Mouse (Mus musculus) CD4-positive naive resting alpha-beta T cell, adult 76 days (primary cell): Measurements from ENCODE around the gene Lmnb2. TPM values are rescaled to one million over a fixed set of nuclear protein-coding genes. Genes with fewer than 3 reads are reported as not detected.

Source experiments
- total RNA-seq: library from RNA; stranded (reverse); gene quantifications from one replicate; pipeline ENCODE4 v1.2.4, GENCODE M21; 2023

Gene Lmnb2
- 8.5 TPM for total RNA-seq

GRCm38 (mm10) chr10:80917779-80918434 is at the start of gene Lmnb2:
Lmnb2 (minus strand) TSS chr10:80918245.

GRCm38 (mm10) chr10:80929299-80930226 is 11.5 kb upstream of the Lmnb2 start, which contains the start of gene Gadd45b:
Gadd45b (plus strand) TSS chr10:80930073.

GRCm38 (mm10) chr10:80900318-80901247 is 17.5 kb downstream of the Lmnb2 start, which contains the start of gene Timm13:
Timm13 (minus strand) TSS chr10:80900969.

GRCm38 (mm10) chr10:80871581-80871980 is 46.5 kb downstream of the Lmnb2 start, which contains the start of gene Tmprss9:
Tmprss9 (plus strand) TSS chr10:80871848.

GRCm38 (mm10) chr10:80854913-80855748 is 62.9 kb downstream of the Lmnb2 start, which contains the start of the genes Lsm7 and Sppl2b:
Lsm7 (minus strand) TSS chr10:80855209.
Sppl2b (plus strand) TSS chr10:80855275.

Other genes with a start within 250 kb of the Lmnb2 start
- 302 TPM for gene Mknk2, start 240.1 kb downstream of the Lmnb2 start, total RNA-seq
- 110 TPM for gene Mob3a, start 216.3 kb downstream of the Lmnb2 start, total RNA-seq
- gene Izumo4, start 216.1 kb downstream of the Lmnb2 start, total RNA-seq: 51.3 TPM
- gene Ap3d1, start 176.0 kb downstream of the Lmnb2 start, total RNA-seq: 107 TPM
- gene Dot1l, start 163.0 kb downstream of the Lmnb2 start, total RNA-seq: 86.9 TPM
- gene Sf3a2, start 120.0 kb downstream of the Lmnb2 start, total RNA-seq: 74.8 TPM
- 90.5 TPM for gene Plekhj1, start 119.6 kb downstream of the Lmnb2 start, total RNA-seq
- gene Amh, start 113.0 kb downstream of the Lmnb2 start, total RNA-seq: 0.79 TPM
- not detected for gene Jsrp1, start 104.7 kb downstream of the Lmnb2 start, total RNA-seq
- gene Oaz1, start 91.6 kb downstream of the Lmnb2 start, total RNA-seq: 576 TPM
- gene Lingo3, start 74.2 kb downstream of the Lmnb2 start, total RNA-seq: not detected
- 43.9 TPM for gene Lsm7, start 63.0 kb downstream of the Lmnb2 start, total RNA-seq
- gene Sppl2b, start 63.0 kb downstream of the Lmnb2 start, total RNA-seq: 13.7 TPM
- not detected for gene Tmprss9, start 46.4 kb downstream of the Lmnb2 start, total RNA-seq
- 55.9 TPM for gene Timm13, start 17.3 kb downstream of the Lmnb2 start, total RNA-seq
- gene Gadd45b, start 11.8 kb upstream of the Lmnb2 start, total RNA-seq: 20.5 TPM
- not detected for gene Gng7, start 96.7 kb upstream of the Lmnb2 start, total RNA-seq
- gene Diras1, start 107.4 kb upstream of the Lmnb2 start, total RNA-seq: not detected
- gene Slc39a3, start 119.2 kb upstream of the Lmnb2 start, total RNA-seq: 14.2 TPM
- gene Sgta, start 141.9 kb upstream of the Lmnb2 start, total RNA-seq: 50.4 TPM
- 8.4 TPM for gene Thop1, start 151.8 kb upstream of the Lmnb2 start, total RNA-seq
- not detected for gene Creb3l3, start 180.6 kb upstream of the Lmnb2 start, total RNA-seq
- gene Map2k2, start 187.7 kb upstream of the Lmnb2 start, total RNA-seq: 126 TPM
- 49.1 TPM for gene Zbtb7a, start 217.0 kb upstream of the Lmnb2 start, total RNA-seq
- 35.3 TPM for gene Pias4, start 249.7 kb upstream of the Lmnb2 start, total RNA-seq